Mouse (Mus musculus): ENCODE measurements around the gene Gpr137.

The Gpr137 gene

DNA sequence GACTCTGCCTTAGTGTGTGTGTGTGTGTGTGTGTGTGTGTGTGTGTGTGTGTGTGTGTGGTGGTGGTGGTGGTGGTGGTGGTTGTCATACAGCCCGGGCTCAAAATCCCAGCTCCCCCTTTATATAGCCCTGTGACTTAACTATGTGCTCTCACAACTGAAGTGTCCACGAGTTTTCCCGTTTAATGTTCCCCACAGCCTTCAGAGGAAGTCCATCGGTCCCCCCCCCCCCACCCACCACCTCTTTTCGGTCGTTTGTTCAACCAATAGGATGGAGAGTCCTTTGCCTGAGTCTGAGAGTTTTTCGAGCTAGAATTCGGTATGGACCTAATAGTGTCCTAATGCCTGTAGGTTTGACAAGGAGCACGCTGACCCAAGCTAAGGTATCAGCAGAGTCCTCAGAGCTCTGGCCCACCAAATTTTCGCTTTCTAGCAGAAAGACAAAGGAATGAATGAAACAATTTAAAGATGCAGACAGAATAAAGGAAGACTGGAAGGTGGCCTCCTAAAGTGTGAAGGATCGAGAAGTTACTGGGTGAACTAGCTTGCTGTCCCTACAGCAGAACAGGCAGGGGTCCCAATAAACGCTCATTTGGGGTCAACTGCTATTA is 31.4 kb upstream of the Gpr137 start:
- DNase-seq (ENCODE audit: inconsistent ontology term) = no peak

DNA sequence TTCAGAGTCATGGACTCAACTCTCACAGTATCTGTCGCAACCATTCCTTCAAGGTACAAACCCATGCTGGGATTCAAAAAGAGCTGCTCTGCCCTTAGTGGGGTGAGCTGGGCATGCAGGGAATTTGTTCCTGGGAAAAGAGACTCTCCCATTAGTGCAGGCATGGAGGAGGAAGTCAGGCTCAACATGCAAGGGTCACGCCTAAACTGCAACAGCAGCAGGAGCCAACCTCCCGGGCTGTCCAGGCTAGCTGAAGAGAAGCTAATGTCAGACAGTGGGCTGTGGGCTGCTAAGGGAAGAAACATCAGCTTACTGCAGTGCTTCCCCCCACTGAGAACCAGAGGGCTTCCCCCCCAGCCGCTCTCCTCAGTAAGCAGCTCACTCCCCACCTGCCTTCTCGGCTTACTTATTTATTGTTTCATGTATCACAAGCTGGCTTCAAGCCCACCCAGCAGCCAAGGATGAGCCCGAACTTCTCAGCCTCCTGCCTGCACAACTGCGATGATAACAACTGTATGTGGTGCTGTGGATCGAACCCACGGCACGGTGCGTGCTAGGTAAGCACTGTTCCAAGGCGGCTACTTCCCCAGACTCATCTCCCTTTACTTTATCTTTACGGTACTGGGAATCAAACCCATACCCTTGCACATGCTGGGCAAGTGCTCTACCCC is 30.1 kb upstream of the Gpr137 start:
- no peak for DNase-seq (ENCODE audit: inconsistent ontology term)

DNA sequence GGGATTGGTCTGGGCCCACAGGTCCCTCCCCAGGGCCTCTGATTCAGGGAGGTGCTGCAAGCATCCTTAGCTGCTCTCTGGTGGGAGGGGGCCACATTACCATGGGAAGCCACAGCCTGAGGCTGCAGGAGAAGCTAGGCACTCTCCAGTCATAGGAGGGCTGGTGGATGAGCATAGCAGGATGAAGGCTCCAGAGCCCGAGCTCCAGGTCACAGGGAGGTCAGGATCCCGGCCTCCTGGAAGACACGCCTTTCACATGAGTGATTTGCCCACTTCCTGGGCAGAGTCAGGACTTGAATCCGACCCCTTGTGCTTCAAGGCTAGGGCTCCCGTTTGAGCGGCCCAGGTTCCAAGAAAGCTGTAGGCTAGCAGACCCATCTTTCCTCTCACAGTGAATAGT is 29.4 kb upstream of the Gpr137 start:
- no peak for DNase-seq (ENCODE audit: inconsistent ontology term)

DNA sequence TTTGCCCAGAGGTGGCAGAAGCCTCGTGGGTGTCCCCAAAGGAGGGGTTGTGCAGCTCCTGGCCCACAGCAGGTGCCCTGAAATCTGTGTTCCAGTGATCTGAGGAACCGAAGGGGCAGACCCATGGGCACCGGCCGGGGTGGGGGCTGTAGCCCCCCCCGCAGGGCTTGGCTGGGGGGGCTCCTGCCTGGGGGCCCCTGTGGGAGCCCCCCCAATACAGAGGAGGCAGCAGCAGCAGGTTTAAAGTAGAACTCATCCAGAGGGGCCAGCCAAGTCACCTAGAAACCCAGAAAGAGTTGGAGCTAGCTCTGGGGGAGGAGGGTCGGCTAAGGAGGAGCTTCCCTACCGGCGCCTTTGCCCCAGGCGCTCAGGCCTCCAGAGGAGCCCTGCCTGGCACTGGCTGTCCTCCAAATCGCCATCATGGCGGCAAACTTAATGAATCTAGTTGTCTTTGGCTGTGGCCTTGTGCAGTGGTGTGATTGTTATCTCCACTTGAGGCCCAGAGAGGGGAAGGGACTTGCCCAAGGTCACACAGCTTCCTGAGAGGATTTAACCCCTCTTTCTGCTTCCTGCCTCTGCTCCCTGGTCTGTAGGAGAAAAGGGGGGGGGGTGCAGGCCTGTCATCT is 28.3 kb upstream of the Gpr137 start:
- no peak for DNase-seq (ENCODE audit: inconsistent ontology term)

DNA sequence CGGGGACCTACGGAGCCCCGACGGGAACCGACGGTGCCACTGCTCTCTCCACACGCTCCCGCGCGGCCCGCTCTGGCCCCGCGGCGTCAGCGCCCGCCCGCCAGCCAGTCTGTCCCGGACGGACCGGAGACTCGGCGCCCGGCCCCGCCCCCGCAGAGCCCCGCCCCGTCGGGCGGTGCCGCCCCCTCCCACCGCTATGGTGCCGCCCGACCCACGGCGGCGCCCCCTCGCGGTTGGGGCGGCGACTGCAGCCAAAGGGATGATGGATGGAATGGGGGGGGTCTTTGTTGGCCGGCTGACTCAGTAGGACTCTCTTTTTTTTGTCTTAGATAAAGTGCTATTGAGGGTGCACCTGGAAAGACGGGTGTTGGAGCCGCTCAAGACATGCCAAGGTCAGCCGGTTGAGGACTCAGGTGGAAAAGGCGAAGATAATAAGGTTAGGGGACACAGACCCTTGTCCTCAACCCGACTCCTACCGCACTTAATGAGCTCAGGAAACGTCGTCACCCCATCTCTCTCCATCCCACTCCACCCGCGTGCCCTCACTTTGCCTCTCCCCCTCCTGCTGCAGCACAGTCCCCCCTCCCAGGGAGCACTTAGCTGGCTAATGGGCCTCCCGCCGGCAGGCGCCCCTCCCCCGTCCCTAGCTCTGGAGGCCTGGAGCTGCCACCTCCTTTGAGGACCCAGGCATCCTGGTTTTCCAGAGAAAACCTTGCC is 27.5 kb upstream of the Gpr137 start:
- peak; percentile 84 for DNase-seq (ENCODE audit: inconsistent ontology term)

DNA sequence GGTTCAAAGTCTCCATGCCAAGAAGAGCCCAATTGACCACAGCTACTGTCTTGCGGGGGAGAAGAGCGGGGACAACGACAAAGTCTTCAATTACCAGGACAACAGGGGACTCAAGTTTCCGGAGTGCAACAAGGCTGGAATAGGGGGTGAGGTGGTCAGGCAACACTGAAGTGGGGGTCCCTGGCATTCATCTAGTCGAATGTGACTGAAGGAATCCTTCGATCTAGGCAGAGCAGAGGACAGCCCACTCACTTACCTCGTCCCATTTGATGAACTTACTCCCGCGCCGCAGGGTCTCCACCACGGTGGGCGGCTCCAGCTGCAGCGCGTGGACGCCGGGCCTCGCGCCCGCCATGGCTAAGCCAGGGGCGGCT is 27.0 kb upstream of the Gpr137 start:
- DNase-seq (ENCODE audit: inconsistent ontology term) = no peak

DNA sequence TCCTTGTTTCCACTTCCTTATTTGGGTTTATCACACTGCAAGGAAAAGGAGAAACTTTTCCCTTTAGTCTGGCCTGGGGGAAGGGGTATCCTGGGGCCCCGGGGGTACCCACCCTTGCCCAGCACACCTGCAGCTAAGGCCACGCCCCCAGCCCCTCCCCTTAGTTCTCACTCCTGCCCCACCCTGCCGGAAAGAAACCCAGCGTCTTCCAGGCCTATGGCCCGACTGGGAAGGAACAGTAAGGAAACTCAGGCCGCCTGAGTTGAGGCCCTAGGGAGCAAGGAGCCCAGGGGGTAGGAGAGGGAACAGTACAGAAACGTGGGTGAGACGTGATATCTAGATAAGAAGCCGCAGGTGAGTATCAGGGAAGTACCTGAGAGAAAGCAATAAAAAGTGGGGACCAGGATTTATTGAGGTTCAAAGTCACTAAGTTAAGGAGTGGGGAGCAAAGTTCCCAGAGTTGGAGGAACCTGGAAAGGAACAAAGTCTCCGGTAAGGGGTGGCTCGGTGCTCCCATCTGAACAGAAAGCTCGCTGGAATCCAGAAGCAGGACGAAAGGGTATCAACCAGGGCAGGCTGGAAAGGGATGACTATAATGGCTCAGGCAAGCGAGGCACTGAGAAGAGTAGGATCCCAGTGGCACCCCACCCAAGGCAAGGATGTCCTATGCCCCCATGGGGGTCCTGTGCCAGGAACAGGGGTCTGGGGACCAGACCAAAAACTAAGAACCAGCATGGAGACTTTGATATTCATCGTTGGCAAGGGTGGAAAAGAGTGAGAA is 26.4 kb upstream of the Gpr137 start:
- DNase-seq (ENCODE audit: inconsistent ontology term) = no peak

DNA sequence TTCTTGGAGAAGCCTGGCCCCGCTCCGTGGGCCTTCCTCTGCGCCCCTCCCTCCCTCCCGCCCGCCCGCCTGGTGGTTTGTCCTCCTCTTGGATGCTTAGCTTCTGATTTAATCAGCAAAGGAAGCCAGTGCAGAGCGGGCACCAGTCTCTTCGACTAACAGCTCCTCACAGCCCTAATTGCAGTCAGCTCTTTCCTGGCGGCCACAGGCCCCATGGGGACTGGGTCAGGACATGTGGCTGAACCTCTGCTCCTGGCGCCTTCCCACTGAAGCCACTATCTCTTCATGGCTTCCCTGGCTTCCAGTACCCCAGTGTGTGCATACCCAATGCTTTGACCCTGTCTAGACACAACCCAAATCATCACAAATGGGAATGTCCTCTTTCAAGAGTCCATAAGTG is 14.2 kb upstream of the Gpr137 start:
- DNase-seq (ENCODE audit: inconsistent ontology term) = no peak

DNA sequence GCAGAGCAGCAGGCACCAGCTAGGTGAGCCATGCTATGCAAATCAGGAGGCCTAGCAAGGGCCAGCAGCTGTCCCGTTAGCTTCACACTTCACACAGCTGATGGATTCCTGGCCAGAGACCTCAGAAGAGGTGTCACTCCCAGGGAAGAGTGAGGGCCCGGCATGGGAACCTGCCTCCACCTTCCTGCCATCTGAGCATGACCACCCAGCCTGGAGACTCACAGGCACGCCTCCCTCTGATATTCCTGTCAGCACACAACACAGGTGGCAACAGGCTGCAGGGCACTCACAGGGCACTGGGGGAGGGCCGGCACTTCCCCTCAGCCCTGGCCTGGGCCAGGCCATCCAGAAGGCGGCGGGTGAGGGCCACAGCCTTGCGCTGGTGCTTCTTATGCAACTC is 13.1 kb upstream of the Gpr137 start:
- DNase-seq (ENCODE audit: inconsistent ontology term) = no peak

DNA sequence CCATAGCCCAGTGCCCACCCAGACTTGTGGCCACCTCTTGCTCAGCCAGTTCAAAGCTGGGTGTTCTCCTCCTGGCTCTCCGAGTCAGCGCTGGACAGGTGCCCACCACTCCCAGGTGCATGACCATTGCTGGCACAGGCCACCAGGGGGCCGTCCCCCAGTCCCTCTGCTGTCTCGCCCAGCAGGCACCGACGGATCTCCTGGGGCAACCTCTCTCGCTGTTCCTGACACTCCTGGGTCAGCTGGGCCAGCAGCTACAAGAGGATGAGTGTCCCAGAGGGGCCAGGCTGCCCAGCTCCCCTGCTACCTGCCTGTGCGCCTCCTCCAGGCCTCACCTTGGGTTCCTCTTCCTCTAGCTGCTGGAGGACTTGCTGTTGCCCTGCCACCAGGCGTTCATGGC is 11.8 kb upstream of the Gpr137 start:
- peak; percentile 40 for DNase-seq (ENCODE audit: inconsistent ontology term)

DNA sequence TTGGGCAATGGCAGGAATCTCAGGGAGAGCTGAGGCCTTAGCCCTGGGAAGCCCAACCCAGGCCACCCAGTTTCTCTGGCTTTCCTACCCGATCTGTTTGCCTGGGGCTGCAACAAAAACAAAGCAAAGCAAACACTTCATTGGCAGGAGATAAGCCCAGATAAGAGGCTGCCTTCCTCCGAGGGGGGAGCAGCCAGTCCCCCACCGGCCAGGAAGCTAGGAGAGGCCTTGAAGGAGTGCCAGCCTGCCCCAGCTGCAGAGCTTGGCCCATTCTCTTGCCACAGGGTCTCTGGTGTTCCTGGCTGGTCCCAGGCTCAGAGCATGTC is 10.4 kb upstream of the Gpr137 start:
- DNase-seq (ENCODE audit: inconsistent ontology term) = no peak

DNA sequence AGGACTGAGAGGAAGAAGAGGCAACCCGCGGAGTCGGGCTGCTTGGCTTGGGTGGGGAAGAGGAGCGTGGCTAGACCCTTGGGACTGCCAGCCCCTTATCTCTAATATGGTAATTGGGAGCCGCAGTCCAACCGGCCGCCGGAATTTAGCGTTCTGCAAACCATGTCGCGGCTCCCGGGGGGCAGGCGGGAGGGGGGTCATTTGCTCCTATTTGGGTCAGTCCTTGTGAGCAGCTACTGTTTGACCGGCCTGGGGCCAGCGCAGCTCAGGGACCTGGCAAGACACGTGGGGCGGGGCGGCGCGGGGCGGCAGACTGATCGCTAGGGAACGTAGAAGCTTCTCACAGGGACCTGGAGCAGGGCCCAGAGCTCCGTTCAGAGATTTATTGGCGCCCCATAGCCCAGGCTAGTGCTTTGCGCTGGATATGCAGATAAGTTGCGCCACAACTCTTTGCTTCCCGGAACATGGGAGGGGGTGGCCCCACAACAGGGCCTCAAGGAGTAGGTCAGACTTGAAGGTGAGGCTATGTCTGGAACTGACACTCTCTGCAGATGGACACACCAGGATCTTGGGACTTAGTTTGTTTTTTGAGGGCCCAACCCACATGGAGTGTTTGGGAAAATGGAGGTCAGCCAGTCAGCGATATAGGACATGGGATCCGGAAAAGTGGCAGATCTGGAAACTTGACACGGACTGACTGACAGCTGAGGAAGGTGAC is 9.9 kb upstream of the Gpr137 start:
- peak; percentile 94 for DNase-seq (ENCODE audit: inconsistent ontology term)

DNA sequence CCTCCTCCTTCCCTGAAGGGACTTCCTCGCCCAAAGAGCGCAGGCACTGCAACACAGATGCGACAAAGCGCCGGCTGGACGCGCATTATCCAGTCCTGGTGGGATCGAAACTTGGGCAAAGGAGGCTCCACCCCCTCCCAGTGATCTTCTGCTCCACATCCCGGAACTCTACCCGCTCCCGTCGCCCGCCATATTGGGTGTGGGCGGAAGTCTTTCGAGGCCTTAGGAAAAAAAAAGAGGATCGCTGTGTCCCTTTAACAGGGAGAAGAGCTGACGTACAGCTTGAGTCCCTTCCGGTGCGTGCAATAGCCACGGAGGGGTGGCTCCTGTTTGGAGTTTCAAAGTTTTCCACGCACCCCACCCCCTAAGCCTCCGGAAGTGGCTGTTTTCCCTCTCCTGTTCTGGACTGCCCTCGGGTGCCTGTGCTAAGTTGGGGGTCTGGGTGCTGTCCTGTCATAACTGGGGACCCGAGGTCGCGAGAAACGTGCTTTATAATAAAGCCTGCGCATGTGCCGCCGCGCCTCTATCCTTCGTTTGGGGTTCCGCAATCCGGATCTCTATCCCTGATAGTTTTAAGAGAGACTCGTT is 9.2 kb upstream of the Gpr137 start:
- DNase-seq (ENCODE audit: inconsistent ontology term) = peak; percentile 97

DNA sequence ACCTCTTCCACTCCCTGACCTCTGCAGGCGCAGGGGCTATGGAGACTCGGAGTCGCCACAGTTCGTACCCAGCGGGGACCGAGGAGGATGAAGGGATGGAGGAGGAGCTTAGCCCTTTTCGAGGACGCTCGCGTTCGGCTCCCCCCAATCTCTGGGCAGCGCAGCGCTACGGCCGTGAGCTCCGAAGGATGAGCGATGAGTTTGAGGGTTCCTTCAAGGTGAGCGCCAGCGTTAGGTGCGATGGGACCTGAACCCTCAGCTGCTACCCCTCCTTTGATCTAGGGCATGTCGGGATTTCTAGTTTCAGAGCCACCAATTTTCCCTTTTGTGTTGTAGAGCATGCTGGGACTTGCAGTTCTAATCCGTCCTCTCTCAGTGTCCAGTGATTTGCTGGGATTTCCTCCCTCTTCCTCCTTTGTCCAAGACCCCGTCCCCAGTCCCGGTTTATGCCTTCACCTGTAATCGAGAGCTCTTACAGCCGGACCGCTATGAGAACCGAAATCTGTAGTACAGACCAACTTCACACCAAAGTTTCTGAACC is 8.4 kb upstream of the Gpr137 start:
- DNase-seq (ENCODE audit: inconsistent ontology term) = peak; percentile 66

DNA sequence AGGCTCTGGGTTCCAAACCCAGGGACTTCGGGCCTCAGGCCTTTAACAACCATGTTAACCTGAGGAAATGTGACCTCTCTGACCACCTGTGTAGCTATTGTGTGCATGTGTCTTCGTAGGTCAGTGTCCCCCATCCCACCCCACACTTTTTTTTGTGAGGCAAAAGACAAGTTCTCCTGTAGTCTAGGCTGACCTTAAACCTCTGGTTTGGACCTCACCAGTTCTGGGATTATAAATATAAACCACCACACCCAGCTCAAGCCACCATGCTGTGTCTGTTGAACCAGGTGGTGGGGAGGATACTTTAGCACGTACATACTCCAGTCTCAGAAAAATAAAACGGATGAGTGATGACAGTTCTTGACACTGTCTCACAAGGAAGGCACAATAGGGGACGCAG is 7.7 kb upstream of the Gpr137 start:
- DNase-seq (ENCODE audit: inconsistent ontology term) = no peak

DNA sequence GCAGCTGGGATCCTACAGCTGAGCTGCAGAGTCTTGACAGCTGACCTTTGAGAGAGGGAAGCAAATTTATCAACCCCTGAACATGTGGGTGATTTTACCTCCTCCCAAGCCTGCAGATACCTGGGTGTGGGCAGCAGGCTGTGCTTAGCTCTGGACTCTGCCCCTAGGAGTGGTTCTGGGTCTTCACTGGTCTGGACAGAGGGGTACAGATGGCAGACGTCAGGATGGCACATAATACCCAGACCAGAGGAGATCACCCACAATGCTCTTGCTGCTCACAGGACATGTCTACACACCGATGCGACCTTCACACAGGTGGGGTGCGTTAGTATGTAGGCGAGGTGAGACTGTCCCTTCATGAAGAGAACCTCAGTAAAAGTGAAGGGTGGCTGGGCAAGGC is 7.3 kb upstream of the Gpr137 start:
- DNase-seq (ENCODE audit: inconsistent ontology term) = no peak

DNA sequence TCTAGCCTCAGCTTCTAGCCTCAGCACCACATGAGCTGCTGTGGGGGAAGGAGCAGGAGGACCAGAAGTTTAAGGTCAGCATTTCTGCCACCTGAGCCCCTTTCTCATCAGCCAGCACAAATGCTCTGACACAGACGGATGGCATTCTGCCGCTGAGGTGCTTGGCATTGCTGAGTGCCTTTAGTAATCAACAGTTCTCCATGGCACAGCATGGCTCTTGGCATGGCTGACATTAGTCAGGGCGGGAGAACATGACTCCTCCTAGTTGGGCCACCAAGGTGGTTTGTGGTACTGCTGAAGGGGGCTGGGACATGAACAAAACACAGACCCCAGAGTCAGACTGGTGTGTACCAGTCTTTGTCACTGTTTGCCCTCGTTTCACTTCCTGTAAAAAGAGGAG is 5.9 kb upstream of the Gpr137 start:
- no peak for DNase-seq (ENCODE audit: inconsistent ontology term)

DNA sequence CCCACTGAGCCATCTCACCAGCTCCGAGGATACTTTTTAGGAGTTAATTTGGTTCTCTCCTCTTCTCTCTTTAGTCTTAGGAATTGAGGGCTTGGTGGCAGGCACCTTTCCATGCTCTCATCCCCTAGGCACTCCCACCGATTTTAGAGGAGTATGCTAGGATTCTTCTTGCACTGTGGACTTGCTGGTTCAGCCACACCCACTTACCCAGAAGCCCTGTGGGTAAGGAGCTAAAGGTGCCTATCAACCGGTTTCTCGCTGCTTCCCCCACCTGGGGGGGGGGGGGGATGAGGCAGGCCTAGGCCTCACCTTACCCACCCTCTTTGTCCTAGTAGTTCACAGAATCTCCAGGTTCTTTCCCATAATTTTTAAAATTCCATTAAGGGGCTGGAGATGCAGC is 5.5 kb upstream of the Gpr137 start:
- DNase-seq (ENCODE audit: inconsistent ontology term) = no peak

DNA sequence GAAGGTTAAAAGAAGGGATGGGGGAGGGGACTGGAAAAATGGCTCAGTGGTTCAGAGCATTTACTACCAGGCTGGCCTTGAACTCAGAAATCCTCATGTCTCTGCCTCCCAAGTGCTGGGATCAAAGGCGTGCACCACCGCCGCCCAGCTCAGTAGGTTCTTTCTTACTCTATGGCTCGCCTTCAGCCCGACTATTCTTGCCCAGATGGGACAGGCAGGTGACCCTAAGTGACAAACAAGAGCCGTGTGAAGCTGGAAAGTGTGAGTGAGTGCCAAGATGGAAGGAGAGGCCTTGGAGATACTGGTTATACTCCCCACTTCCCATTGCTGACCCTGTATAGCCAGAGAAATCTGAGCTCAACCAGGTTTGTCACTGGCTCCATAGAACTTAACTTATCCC is 1.4 kb upstream of the Gpr137 start:
- no peak for DNase-seq (ENCODE audit: inconsistent ontology term)

DNA sequence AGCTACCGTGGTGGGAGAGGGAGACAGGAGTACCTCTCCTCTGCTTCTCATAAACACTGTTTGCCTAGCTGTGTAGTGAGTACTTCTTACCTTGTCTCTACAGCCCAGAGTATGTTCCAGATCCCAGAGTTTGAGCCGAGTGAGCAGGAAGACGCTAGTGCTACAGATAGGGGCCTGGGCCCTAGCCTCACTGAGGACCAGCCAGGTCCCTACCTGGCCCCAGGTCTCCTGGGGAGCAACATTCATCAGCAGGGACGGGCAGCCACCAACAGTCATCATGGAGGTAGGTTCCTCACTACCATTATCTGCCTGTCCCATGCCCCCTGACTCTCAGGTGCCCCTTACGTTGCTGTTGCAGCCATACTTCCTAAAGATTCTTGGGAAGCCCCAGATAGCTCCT is 484 bp upstream of the Gpr137 start:
- DNase-seq (ENCODE audit: inconsistent ontology term) = no peak
